Mouse (Mus musculus) kidney, embryonic 16.5 days (tissue): ENCODE measurements around the gene Mycbp2. TPM values are rescaled to one million over a fixed set of nuclear protein-coding genes. Genes with fewer than 3 reads are reported as not detected.

Experiments used
- ATAC-seq: fragments of 200-750 bp; cut with Nextera tagmentation; 2 replicates; pipeline ENCODE4 v1.8.0; 2017; ENCODE audit warnings: moderate TSS enrichment; ENCODE audit not compliant: low FRiP score, low TSS enrichment
- H3K27ac ChIP-seq: fragments of 300-500 bp; sonication (generic); 2 replicates; pipeline ENCODE4 v1.5.1; 2014; ENCODE audit warnings: low read length
- H3K27me3 ChIP-seq: fragments of 300-500 bp; sonication (generic); 2 replicates; pipeline ENCODE4 v1.6.1; 2014; ENCODE audit warnings: low read length, control low read depth, mixed read lengths; ENCODE audit not compliant: insufficient read depth
- H3K36me3 ChIP-seq: fragments of 300-500 bp; sonication (generic); 2 replicates; pipeline ENCODE4 v1.6.1; 2014; ENCODE audit warnings: low read length, control low read depth, mixed read lengths; ENCODE audit not compliant: insufficient read depth
- H3K4me1 ChIP-seq: fragments of 300-500 bp; sonication (generic); 2 replicates; pipeline ENCODE4 v1.6.1; 2014; ENCODE audit warnings: low read length, control low read depth, mixed read lengths; ENCODE audit not compliant: insufficient read depth
- H3K4me2 ChIP-seq: fragments of 300-500 bp; sonication (generic); replicated peaks from 2 replicates; pipeline ENCODE4 v1.6.1; 2014; ENCODE audit warnings: low read depth, low read length
- H3K4me3 ChIP-seq: fragments of 300-500 bp; sonication (generic); 2 replicates; pipeline ENCODE4 v1.5.1; 2014; ENCODE audit warnings: mild to moderate bottlenecking, low read length
- H3K9ac ChIP-seq: fragments of 300-500 bp; sonication (generic); replicated peaks from 2 replicates; pipeline ENCODE4 v1.6.1; 2014; ENCODE audit warnings: low read length
- H3K9me3 ChIP-seq: fragments of 300-500 bp; sonication (generic); 2 replicates; pipeline ENCODE4 v1.6.1; 2016; ENCODE audit warnings: low read length, control low read depth
- WGBS: fragments of 180-500 bp; shearing (Covaris S2); extraction: QIAGEN DNeasy Blood & Tissue Kit; methylation state at CpG from one replicate; pipeline ENCODE4 v1.1.7; 2014; 5-methylcytosine and 5-hydroxymethylcytosine counted together
- polyA plus RNA-seq: library from polyadenylated mRNA; unstranded; fragments of >200 nt; fragmentation: Nextera tagmentation; extraction: Ambion mirVana; gene quantifications from 2 replicates; pipeline ENCODE4 v1.2.1, GENCODE M21; 2015

Mycbp2 gene
- polyA plus RNA-seq, 1 experiment from 2014 or later = 17.4 TPM

DNA sequence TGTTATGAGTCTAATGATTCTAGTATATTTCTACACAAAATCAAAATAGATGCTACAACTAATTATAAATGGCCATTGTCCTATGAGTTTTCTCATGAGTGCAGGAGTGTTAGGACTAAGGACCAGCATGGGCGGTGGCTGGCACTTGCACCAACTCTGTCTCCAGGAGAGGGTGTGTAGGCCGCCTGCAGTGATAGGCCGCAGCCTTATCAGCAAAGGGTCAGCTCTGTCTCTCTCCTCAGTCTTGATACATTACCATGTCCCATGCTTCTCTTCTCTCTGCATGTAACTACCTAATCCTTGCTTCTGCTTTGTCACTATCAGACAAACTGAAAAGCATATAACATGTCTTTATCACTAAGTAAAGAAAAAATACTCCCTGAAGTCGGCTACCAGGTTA, 69.9 kb downstream of the Mycbp2 start:
- Histone ChIP-seq H3K4me3 (no peak overlapping the region), H3K27ac (no peak overlapping the region), H3K4me1 (no peaks in the 10 kb centered on the region), H3K4me2 (no peak overlapping the region), H3K9me3 (no peaks in the 10 kb centered on the region), H3K9ac (no peak overlapping the region), H3K27me3 (no peaks in the 10 kb centered on the region), H3K36me3 (0 out of 2 replicates have a peak, but pooled peaks cover 11% of the 10 kb centered on the region)
- ATAC-seq = no peak
- 95% methylated on average over 4 of the region's 4 CpGs for WGBS

GRCm38 (mm10) chr14:103260437-103260836, 86.2 kb downstream of the Mycbp2 start:
- 100% methylated on average over 2 of the region's 2 CpGs for WGBS

GRCm38 (mm10) chr14:103258745-103259144, 87.9 kb downstream of the Mycbp2 start:
- no peaks in the 10 kb centered on the region for H3K9me3 ChIP-seq
- no peaks in the 10 kb centered on the region for H3K4me1 ChIP-seq
- H3K27me3 ChIP-seq = no peaks in the 10 kb centered on the region
- no peak overlapping the region for H3K27ac ChIP-seq
- H3K36me3 ChIP-seq = peaks cover 21% of the 10 kb centered on the region
- H3K4me3 ChIP-seq = no peak overlapping the region
- 87% methylated on average over 2 of the region's 2 CpGs for WGBS
- H3K9ac ChIP-seq = no peak overlapping the region
- H3K4me2 ChIP-seq = no peak overlapping the region
- no peak for ATAC-seq

More at GRCm38 (mm10) chr14:103260437-103260836, 86.2 kb downstream of the Mycbp2 start:
- no peak for ATAC-seq
- Histone ChIP-seq H3K9ac (no peak overlapping the region), H3K36me3 (peaks cover 21% of the 10 kb centered on the region), H3K27me3 (no peaks in the 10 kb centered on the region), H3K9me3 (no peaks in the 10 kb centered on the region), H3K4me3 (no peak overlapping the region), H3K4me2 (no peak overlapping the region), H3K4me1 (no peaks in the 10 kb centered on the region), H3K27ac (no peak overlapping the region)

DNA sequence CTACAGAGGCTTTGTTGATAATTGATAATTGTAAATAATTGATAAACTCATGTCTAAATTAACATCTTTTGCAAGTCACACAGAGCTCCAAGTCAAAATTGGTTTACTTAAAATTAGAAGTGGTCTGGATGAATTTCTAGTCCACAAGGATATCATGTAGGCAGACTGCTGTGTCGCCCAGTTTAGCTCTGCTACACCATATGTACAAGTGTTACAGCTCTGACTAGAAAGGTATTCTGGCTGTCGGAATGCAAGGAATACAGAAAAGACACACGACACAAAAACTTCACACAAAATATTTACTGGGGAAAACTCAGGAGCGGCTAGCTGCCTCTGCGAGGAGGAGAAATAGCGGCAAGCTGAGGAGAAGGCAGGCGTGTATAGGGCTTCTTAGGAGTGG, 89.7 kb downstream of the Mycbp2 start:
- no peaks in the 10 kb centered on the region for H3K9me3 ChIP-seq
- peaks cover 21% of the 10 kb centered on the region for H3K36me3 ChIP-seq
- WGBS = 92% methylated on average over 7 of the region's 7 CpGs
- ATAC-seq = no peak
- no peak overlapping the region for H3K9ac ChIP-seq
- no peak overlapping the region for H3K27ac ChIP-seq
- H3K4me1 ChIP-seq = no peaks in the 10 kb centered on the region
- no peak overlapping the region for H3K4me3 ChIP-seq
- no peak overlapping the region for H3K4me2 ChIP-seq
- no peaks in the 10 kb centered on the region for H3K27me3 ChIP-seq

- H3K36me3 ChIP-seq = peaks cover 13% of the 10 kb centered on the region
- WGBS = 93% methylated on average over 2 of the region's 2 CpGs
- H3K4me3 ChIP-seq = no peak overlapping the region
- no peak for ATAC-seq
- H3K27me3 ChIP-seq = no peaks in the 10 kb centered on the region
- H3K4me2 ChIP-seq = no peak overlapping the region
- H3K27ac ChIP-seq = no peak overlapping the region
- no peaks in the 10 kb centered on the region for H3K9me3 ChIP-seq
- no peak overlapping the region for H3K9ac ChIP-seq
- no peaks in the 10 kb centered on the region for H3K4me1 ChIP-seq
These were observed 92.3 kb downstream of the Mycbp2 start for GRCm38 (mm10) chr14:103254311-103254710.

GRCm38 (mm10) chr14:103242020-103242419, 104.6 kb downstream of the Mycbp2 start:
- Histone ChIP-seq H3K4me1 (no peaks in the 10 kb centered on the region), H3K9me3 (no peaks in the 10 kb centered on the region), H3K27ac (no peak overlapping the region), H3K36me3 (peaks cover 17% of the 10 kb centered on the region), H3K4me3 (no peak overlapping the region), H3K4me2 (no peak overlapping the region), H3K27me3 (no peaks in the 10 kb centered on the region), H3K9ac (no peak overlapping the region)
- 93% methylated on average over 6 of the region's 6 CpGs for WGBS
- ATAC-seq = no peak

DNA sequence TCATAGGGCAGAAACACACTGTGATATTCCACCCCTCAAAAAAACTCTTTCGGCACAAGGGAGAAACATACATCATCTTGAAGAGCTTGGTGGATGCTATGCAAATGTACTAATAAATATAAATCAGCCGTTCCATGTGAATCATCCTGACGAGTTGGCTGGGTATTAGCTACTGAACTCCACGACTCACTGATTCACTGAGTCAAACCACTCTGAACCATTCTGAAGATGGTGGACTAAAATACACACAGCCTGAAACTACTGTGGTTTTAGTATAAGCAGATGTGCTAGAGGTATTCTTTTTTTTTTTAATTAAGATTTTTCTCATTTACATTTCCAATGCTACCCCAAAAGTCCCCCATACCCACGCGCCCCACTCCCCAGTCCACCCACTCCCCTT, 111.8 kb downstream of the Mycbp2 start:
- no peaks in the 10 kb centered on the region for H3K9me3 ChIP-seq
- peaks cover 11% of the 10 kb centered on the region; the same call in 1 of the 2 replicates for H3K36me3 ChIP-seq
- H3K4me3 ChIP-seq = no peak overlapping the region
- WGBS = 89% methylated on average over 6 of the region's 6 CpGs
- H3K4me1 ChIP-seq = no peaks in the 10 kb centered on the region
- no peak overlapping the region for H3K9ac ChIP-seq
- no peak overlapping the region for H3K27ac ChIP-seq
- no peaks in the 10 kb centered on the region for H3K27me3 ChIP-seq
- no peak overlapping the region for H3K4me2 ChIP-seq
- ATAC-seq = no peak

DNA sequence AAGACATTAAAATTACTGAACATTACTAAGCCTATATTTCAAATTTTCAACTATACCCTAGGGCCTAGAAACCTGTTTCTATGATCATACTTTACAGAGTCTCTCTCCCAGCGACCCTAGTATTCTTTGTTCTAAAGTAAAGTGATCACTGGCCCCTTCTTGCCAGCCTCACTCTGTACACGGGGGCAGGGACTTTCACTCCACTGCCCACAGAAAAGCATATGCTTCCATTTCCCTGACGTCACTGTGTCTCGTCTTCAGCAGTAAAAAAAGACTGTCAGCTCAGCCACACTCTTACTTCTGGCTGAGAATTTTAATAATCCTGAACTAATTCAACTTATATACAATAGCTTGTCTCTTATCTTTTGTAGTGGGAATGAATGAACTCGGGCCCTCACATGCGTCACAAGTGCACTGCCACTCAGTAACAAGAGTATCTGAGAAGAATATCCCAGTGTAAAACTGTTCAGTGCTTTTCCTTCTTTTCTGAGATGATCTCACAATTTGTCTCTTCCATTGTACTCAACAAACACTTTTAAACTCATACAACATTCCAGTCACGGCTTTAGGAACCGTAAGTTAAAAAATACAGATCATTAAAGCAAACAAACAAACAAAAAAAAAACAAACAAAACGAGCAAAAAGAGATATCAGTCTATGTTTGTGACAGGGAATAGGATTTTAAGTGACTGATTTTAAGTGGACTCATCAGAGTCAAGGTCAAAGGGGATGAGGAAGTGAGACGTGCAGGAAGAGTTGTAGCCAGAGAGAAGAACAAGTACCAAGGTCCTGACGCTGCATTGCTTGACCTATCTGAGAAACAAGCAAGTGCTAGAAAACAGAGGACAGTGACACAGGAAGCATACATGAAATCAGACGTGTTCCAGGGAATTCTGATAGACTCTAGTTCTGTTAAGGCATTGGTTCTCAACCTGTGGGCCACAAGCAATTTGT, 112.7 kb downstream of the Mycbp2 start:
- H3K36me3 ChIP-seq = peaks cover 14% of the 10 kb centered on the region; the same call in 1 of the 2 replicates
- no peak overlapping the region for H3K27ac ChIP-seq
- no peaks in the 10 kb centered on the region for H3K27me3 ChIP-seq
- H3K9ac ChIP-seq = no peak overlapping the region
- ATAC-seq = no peak
- WGBS = 74% methylated on average over 12 of the region's 12 CpGs
- no peak overlapping the region for H3K4me2 ChIP-seq
- no peak overlapping the region for H3K4me3 ChIP-seq
- no peaks in the 10 kb centered on the region for H3K4me1 ChIP-seq
- H3K9me3 ChIP-seq = no peaks in the 10 kb centered on the region

DNA sequence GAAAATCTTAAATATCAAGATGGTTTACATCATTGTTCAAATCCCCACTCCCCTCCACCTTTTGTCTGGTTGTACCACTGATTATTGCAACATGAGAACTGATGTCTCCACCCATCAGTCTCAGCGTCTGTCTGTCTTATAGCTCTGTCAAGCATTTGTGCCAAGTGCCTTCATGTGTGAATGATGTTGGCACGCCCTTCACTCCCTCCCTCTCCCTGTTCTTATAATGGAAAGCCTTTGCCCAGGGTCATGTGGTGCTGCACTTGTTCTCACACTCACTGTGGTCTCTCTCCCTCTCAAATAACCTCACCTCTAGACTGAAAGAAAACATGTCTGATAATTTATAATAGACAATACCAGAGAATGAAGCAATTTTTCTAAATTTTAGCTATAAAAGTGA, 124.3 kb downstream of the Mycbp2 start:
- no peak overlapping the region for H3K4me2 ChIP-seq
- no peaks in the 10 kb centered on the region for H3K4me1 ChIP-seq
- no peaks in the 10 kb centered on the region for H3K27me3 ChIP-seq
- H3K27ac ChIP-seq = no peak overlapping the region
- peaks cover 24% of the 10 kb centered on the region for H3K36me3 ChIP-seq
- no peak overlapping the region for H3K9ac ChIP-seq
- 63% methylated on average over 2 of the region's 2 CpGs for WGBS
- no peak overlapping the region for H3K4me3 ChIP-seq
- ATAC-seq = no peak
- no peaks in the 10 kb centered on the region for H3K9me3 ChIP-seq

DNA sequence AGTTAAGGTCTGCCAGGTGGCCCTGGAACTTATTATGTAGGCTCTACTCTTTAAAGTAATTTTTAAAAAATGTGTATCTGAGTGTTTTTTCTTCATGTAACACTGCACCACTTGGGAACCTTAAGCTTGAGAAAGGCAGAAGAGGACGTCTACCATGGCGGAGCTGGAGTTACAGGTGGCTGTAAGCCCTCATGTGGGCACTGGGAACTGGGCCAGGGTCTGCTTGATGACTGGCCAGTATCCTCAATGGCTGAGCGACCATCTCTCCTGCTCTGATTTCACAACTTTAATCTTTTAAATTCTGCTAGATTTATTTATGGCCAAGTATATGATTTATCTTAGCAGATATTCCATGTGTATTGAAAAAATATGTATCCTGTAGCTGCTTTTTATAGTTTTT, 124.9 kb downstream of the Mycbp2 start:
- no peak overlapping the region for H3K9ac ChIP-seq
- no peaks in the 10 kb centered on the region for H3K27me3 ChIP-seq
- no peak overlapping the region for H3K4me3 ChIP-seq
- H3K4me2 ChIP-seq = no peak overlapping the region
- peaks cover 24% of the 10 kb centered on the region for H3K36me3 ChIP-seq
- H3K4me1 ChIP-seq = no peaks in the 10 kb centered on the region
- no peak for ATAC-seq
- H3K27ac ChIP-seq = no peak overlapping the region
- 84% methylated on average over 3 of the region's 3 CpGs for WGBS
- H3K9me3 ChIP-seq = no peaks in the 10 kb centered on the region
